ENCODE assay signal across 11 mouse cellular contexts in genomic region chr2:78718550-78718949, GRCm38 (mm10).
DNase-seq lines count a peak whose midpoint lies in the region; ATAC-seq and TF ChIP-seq lines count a peak whose summit lies in the region.
"Had no signal": no experiment of that assay in that cellular context is flagged by ENCODE, and none has a peak within 500 bp of the region (broad histone marks: within the 10 kb centered on the region; RNA-seq: fewer than 3 reads in every experiment).

No protein-coding gene starts in this region.

- in situ Hi-C loops in CH12.LX (cut with MboI; ENCODE audit: low pct_ligation_motif_present, low pct_unique_long_range_greater_than_20kb, low sequenced_read_pairs), result no loop called here

- dilution Hi-C loops in CH12.LX (cut with MboI; ENCODE audit: extremely low pct_ligation_motif_present, extremely low pct_unique_long_range_greater_than_20kb, low sequenced_read_pairs), result no loop called here

- no peak overlapping the region for H3K27ac ChIP-seq in hindbrain, embryonic 15.5 days (replicated peaks)
- H3K27ac ChIP-seq in hindbrain, postnatal 0 days, result no peak overlapping the region
- H3K27ac ChIP-seq in CH12.LX (ENCODE audit: insufficient read depth, low read depth), result no peak overlapping the region
- H3K27ac ChIP-seq in liver, embryonic 14.5 days, result peak overlapping the region; percentile 96

- no peak overlapping the region for H3K4me2 ChIP-seq in hindbrain, embryonic 15.5 days
- H3K4me2 ChIP-seq in hindbrain, postnatal 0 days (ENCODE audit: low read depth, low read length), result no peak overlapping the region
- H3K4me2 ChIP-seq in CH12.LX (ENCODE audit: insufficient read depth, low read depth, poor library complexity, severe bottlenecking), result no peak overlapping the region
- peak overlapping the region; percentile 60 for H3K4me2 ChIP-seq in liver, embryonic 14.5 days (ENCODE audit: low read depth)

- no peaks in the 10 kb centered on the region for H3K79me2 ChIP-seq in CH12.LX (replicated peaks; ENCODE audit: control insufficient read depth, extremely low read depth, insufficient read depth, poor library complexity, severe bottlenecking)

- DNase-seq in hindbrain, postnatal 0 days (ENCODE audit: low spot score), result no peak
- no peak for DNase-seq in CH12.LX (ENCODE audit: extremely low read depth)
- peak; percentile 38 for DNase-seq in embryo, embryonic 10.5 days (ENCODE audit: low spot score)
- peak; percentile 85 to 89 (median 89) for DNase-seq in liver, embryonic 14.5 days (ENCODE audit: low read depth in 3 of 3, low spot score in 3 of 3)
- DNase-seq in B cell, adult 2 months, result no peak
- no peak for DNase-seq in gastrocnemius, postnatal 4 days (ENCODE audit: low spot score in 2 of 2)
- DNase-seq in cerebellum, postnatal 4 days (ENCODE audit: low spot score in 2 of 2), result no peak
- DNase-seq: cerebellum, postnatal 14 days; thymus, postnatal 25 days had no signal

- no peak overlapping the region for H3K4me3 ChIP-seq in hindbrain, embryonic 15.5 days
- no peak overlapping the region for H3K4me3 ChIP-seq in hindbrain, postnatal 0 days (ENCODE audit: low read length)
- no peak overlapping the region for H3K4me3 ChIP-seq in CH12.LX (replicated peaks in 1 of 3; ENCODE audit: low read depth in 2 of 3, low read length in 2 of 3, poor library complexity in 1 of 3)
- H3K4me3 ChIP-seq in liver, embryonic 14.5 days (ENCODE audit: insufficient read depth in 1 of 2, low read depth in 2 of 2, low read length in 2 of 2), result no peak overlapping the region; a peak in 1 of 4 replicates

- WGBS in hindbrain, embryonic 15.5 days, result 50% methylated on average over 1 of the region's 1 CpGs
- WGBS in hindbrain, postnatal 0 days, result 43% methylated on average over 1 of the region's 1 CpGs
- WGBS in liver, embryonic 14.5 days (ENCODE audit: insufficient replicate concordance), result 44% methylated on average over 1 of the region's 1 CpGs

- H3K9ac ChIP-seq in hindbrain, embryonic 15.5 days, result no peak overlapping the region
- H3K9ac ChIP-seq in hindbrain, postnatal 0 days (replicated peaks; ENCODE audit: low read length), result no peak overlapping the region
- no peak overlapping the region for H3K9ac ChIP-seq in CH12.LX (ENCODE audit: insufficient read depth, low read depth)
- H3K9ac ChIP-seq in liver, embryonic 14.5 days (replicated peaks), result peak overlapping the region; percentile 65

- no peak for TF ChIP-seq RAD21 in CH12.LX (IDR thresholded peaks at IDR 0.05; ENCODE audit: low read depth, low read length)

- no peaks in the 10 kb centered on the region for H3K36me3 ChIP-seq in hindbrain, embryonic 15.5 days
- no peaks in the 10 kb centered on the region for H3K36me3 ChIP-seq in hindbrain, postnatal 0 days (ENCODE audit: insufficient read depth, low read length)
- H3K36me3 ChIP-seq in CH12.LX (replicated peaks in 1 of 2; ENCODE audit: control insufficient read depth in 1 of 2, insufficient read depth in 1 of 2, low read length in 1 of 2), result no peaks in the 10 kb centered on the region
- H3K36me3 ChIP-seq in liver, embryonic 14.5 days (replicated peaks; ENCODE audit: control insufficient read depth, insufficient read depth, low read depth), result no peaks in the 10 kb centered on the region

- ATAC-seq in hindbrain, embryonic 15.5 days (ENCODE audit: low FRiP score, low read depth), result peak; percentile 45; the same call in 1 of the 2 replicates
- no peak for ATAC-seq in hindbrain, postnatal 0 days
- ATAC-seq in liver, embryonic 14.5 days (ENCODE audit: insufficient read depth), result peak; percentile 87
- ATAC-seq: midbrain, embryonic 16.5 days had no signal

- TF ChIP-seq CTCF in hindbrain, postnatal 0 days (IDR thresholded peaks at IDR 0.05; ENCODE audit: low read depth), result no peak
- no peak for TF ChIP-seq CTCF in CH12.LX (conservative IDR thresholded peaks at IDR 0.05 in 1 of 2, IDR thresholded peaks at IDR 0.05 in 1 of 2; ENCODE audit: low read depth in 2 of 2, low read length in 2 of 2)
- TF ChIP-seq CTCF in liver, embryonic 14.5 days (IDR thresholded peaks at IDR 0.05; ENCODE audit: low read depth), result no peak

- no peak for TF ChIP-seq EP300 in CH12.LX (IDR thresholded peaks at IDR 0.05; ENCODE audit: low read length)
- TF ChIP-seq EP300 in liver, embryonic 14.5 days (IDR thresholded peaks at IDR 0.05; ENCODE audit: low read depth), result peak; percentile 99

- 0 out of 2 replicates have a peak, but pooled peaks cover 3% of the 10 kb centered on the region for H3K27me3 ChIP-seq in hindbrain, embryonic 15.5 days
- no peaks in the 10 kb centered on the region for H3K27me3 ChIP-seq in hindbrain, postnatal 0 days (ENCODE audit: insufficient read depth, low read length)
- no peaks in the 10 kb centered on the region for H3K27me3 ChIP-seq in CH12.LX (replicated peaks)
- no peaks in the 10 kb centered on the region for H3K27me3 ChIP-seq in liver, embryonic 14.5 days (ENCODE audit: control insufficient read depth, insufficient read depth, low read length)

- no peak for TF ChIP-seq POLR2A in CH12.LX (IDR thresholded peaks at IDR 0.05; ENCODE audit: low read depth, low read length)

- no peaks in the 10 kb centered on the region for H3K9me3 ChIP-seq in hindbrain, embryonic 15.5 days
- H3K9me3 ChIP-seq in hindbrain, postnatal 0 days (ENCODE audit: low read length), result no peaks in the 10 kb centered on the region
- H3K9me3 ChIP-seq in CH12.LX (replicated peaks; ENCODE audit: low read length), result no peaks in the 10 kb centered on the region
- no peaks in the 10 kb centered on the region for H3K9me3 ChIP-seq in liver, embryonic 14.5 days (ENCODE audit: control insufficient read depth, low read length)

- no peaks in the 10 kb centered on the region for H3K4me1 ChIP-seq in hindbrain, embryonic 15.5 days (replicated peaks)
- H3K4me1 ChIP-seq in hindbrain, postnatal 0 days (ENCODE audit: insufficient read depth, low read length), result no peaks in the 10 kb centered on the region
- no peaks in the 10 kb centered on the region for H3K4me1 ChIP-seq in CH12.LX (ENCODE audit: control insufficient read depth in 1 of 2, insufficient read depth in 2 of 2)
- H3K4me1 ChIP-seq in liver, embryonic 14.5 days (replicated peaks; ENCODE audit: control insufficient read depth in 2 of 2, insufficient read depth in 2 of 2, low read length in 1 of 2), result peaks cover 48 to 50% of the 10 kb centered on the region in 2 experiments

TF ChIP-seq in CH12.LX, 34 proteins besides CTCF, POLR2A, EP300 and RAD21:
- no peak for TF ChIP-seq JUND (conservative IDR thresholded peaks at IDR 0.05; ENCODE audit: low read depth, low read length)
- TF ChIP-seq NRF1 (IDR thresholded peaks at IDR 0.05; ENCODE audit: low read depth, low read length), result no peak
- TF ChIP-seq MAFK (IDR thresholded peaks at IDR 0.05; ENCODE audit: insufficient replicate concordance, low read length), result peak; percentile 17; the same call in 1 of the 2 replicates
TF ChIP-seq in CH12.LX: peak in this region for 1.

Comparison
In these comparisons a context has a peak if more than half of its experiments do, and no peak if none do; other contexts are left out.
1. DNase-seq: peak in embryo, embryonic 10.5 days (single experiment) and liver, embryonic 14.5 days (3 of 3); none in hindbrain, postnatal 0 days (single experiment), CH12.LX (single experiment), B cell, adult 2 months (0 of 2), gastrocnemius, postnatal 4 days (0 of 2) and cerebellum, postnatal 4 days (0 of 2).